Mouse (Mus musculus) heart, embryonic 12.5 days (tissue): ENCODE data around the gene Ctf2. TPM values are rescaled to one million over a fixed set of nuclear protein-coding genes. Genes with fewer than 3 reads are reported as not detected.
"Not testable (repeated sequence)": the region's sequence is repeated elsewhere in the genome, so short reads cannot be mapped to it uniquely, and the experiment has no call there.

ENCODE experiments used
- ATAC-seq: fragments of 200-750 bp; cut with Nextera tagmentation; 2 replicates; pipeline ENCODE4 v1.8.0; 2017; ENCODE audit warnings: moderate TSS enrichment, moderate library complexity; ENCODE audit not compliant: insufficient number of reproducible peaks, low FRiP score
- H3K27ac ChIP-seq: fragments of 300-500 bp; sonication (generic); 2 replicates; pipeline ENCODE4 v1.5.1; 2016; ENCODE audit warnings: mild to moderate bottlenecking, moderate library complexity; ENCODE audit not compliant: poor library complexity, severe bottlenecking
- H3K27me3 ChIP-seq: fragments of 300-500 bp; sonication (generic); replicated peaks from 2 replicates; pipeline ENCODE4 v1.6.1; 2016; ENCODE audit warnings: mild to moderate bottlenecking, moderate library complexity
- H3K36me3 ChIP-seq: fragments of 300-500 bp; sonication (generic); 2 replicates; pipeline ENCODE4 v1.6.1; 2016; ENCODE audit warnings: mild to moderate bottlenecking, moderate library complexity
- H3K4me1 ChIP-seq: fragments of 300-500 bp; sonication (generic); replicated peaks from 2 replicates; pipeline ENCODE4 v1.6.1; 2016; ENCODE audit warnings: mild to moderate bottlenecking
- H3K4me2 ChIP-seq: fragments of 300-500 bp; sonication (generic); 2 replicates; pipeline ENCODE4 v1.6.1; 2016; ENCODE audit warnings: mild to moderate bottlenecking, moderate library complexity
- H3K4me3 ChIP-seq: fragments of 300-500 bp; sonication (generic); 2 replicates; pipeline ENCODE4 v1.5.1; 2016; ENCODE audit warnings: mild to moderate bottlenecking
- H3K9ac ChIP-seq: fragments of 300-500 bp; sonication (generic); 2 replicates; pipeline ENCODE4 v1.6.1; 2016; ENCODE audit warnings: mild to moderate bottlenecking, moderate library complexity
- H3K9me3 ChIP-seq: fragments of 300-500 bp; sonication (generic); replicated peaks from 2 replicates; pipeline ENCODE4 v1.6.1; 2016; ENCODE audit warnings: mild to moderate bottlenecking, moderate library complexity
- WGBS: fragments of 180-500 bp; shearing (Covaris S2); methylation state at CpG from one replicate; pipeline ENCODE4 v1.1.7; 2016; 5-methylcytosine and 5-hydroxymethylcytosine counted together
- polyA plus RNA-seq: library from polyadenylated mRNA; unstranded; fragments of >200 nt; fragmentation: Nextera tagmentation; extraction: Ambion mirVana; gene quantifications from 2 replicates; pipeline ENCODE4 v1.2.1, GENCODE M21; 2016

The Ctf2 gene
- 0.10 TPM in 1 of 2 replicates, not detected in the other for polyA plus RNA-seq

GRCm38 (mm10) chr7:127732066-127732465 is at the start of gene Ctf2:
TSS of gene Ctf2 (minus strand) at chr7:127732166.
- not testable (repeated sequence) for H3K36me3 ChIP-seq, H3K9me3 ChIP-seq, H3K27ac ChIP-seq, H3K4me3 ChIP-seq, ATAC-seq, H3K4me1 ChIP-seq, H3K9ac ChIP-seq, H3K4me2 ChIP-seq, H3K27me3 ChIP-seq
- 100% methylated on average over 1 of the region's 5 CpGs for WGBS

- peak overlapping the region; percentile 96 for H3K9ac ChIP-seq
- H3K27me3 ChIP-seq, result no peaks in the 10 kb centered on the region
- H3K9me3 ChIP-seq, result no peaks in the 10 kb centered on the region
- no peak overlapping the region for H3K27ac ChIP-seq
- H3K36me3 ChIP-seq, result peaks cover 51% of the 10 kb centered on the region
- ATAC-seq, result no peak
- peaks cover 12% of the 10 kb centered on the region for H3K4me1 ChIP-seq
- H3K4me3 ChIP-seq, result peak overlapping the region; percentile 99
- peak overlapping the region; percentile 94 for H3K4me2 ChIP-seq
- 77% methylated on average over 4 of the region's 4 CpGs for WGBS
These were observed 46.4 kb upstream of the Ctf2 start for GRCm38 (mm10) chr7:127778350-127778749.

GRCm38 (mm10) chr7:127777474-127778266 is 45.7 kb upstream of the Ctf2 start:
- H3K9me3 ChIP-seq, result no peaks in the 10 kb centered on the region
- H3K36me3 ChIP-seq, result peaks cover 44% of the 10 kb centered on the region
- no peaks in the 10 kb centered on the region for H3K27me3 ChIP-seq
- peak; percentile 60 for ATAC-seq
- H3K27ac ChIP-seq, result peak overlapping the region; percentile 99
- peaks cover 12% of the 10 kb centered on the region for H3K4me1 ChIP-seq
- peak overlapping the region; percentile 99 for H3K4me3 ChIP-seq
- peak overlapping the region; percentile 96 for H3K9ac ChIP-seq
- WGBS, result 3% methylated on average over 54 of the region's 66 CpGs
- H3K4me2 ChIP-seq, result peak overlapping the region; percentile 94

- Histone ChIP-seq H3K4me3 (peak overlapping the region; percentile 99), H3K4me2 (peak overlapping the region; percentile 94), H3K4me1 (peaks cover 12% of the 10 kb centered on the region), H3K27me3 (no peaks in the 10 kb centered on the region), H3K36me3 (peaks cover 37% of the 10 kb centered on the region), H3K27ac (peak overlapping the region; percentile 99), H3K9me3 (no peaks in the 10 kb centered on the region), H3K9ac (peak overlapping the region; percentile 96)
- ATAC-seq, result peak; percentile 94
- WGBS, result under 1% methylated on average over 61 of the region's 70 CpGs
These were observed 45.0 kb upstream of the Ctf2 start for GRCm38 (mm10) chr7:127776878-127777473.

GRCm38 (mm10) chr7:127776426-127776825 is 44.5 kb upstream of the Ctf2 start, which contains the start of gene Setd1a:
TSS of gene Setd1a (plus strand) at chr7:127776670.
- under 1% methylated on average over 23 of the region's 23 CpGs for WGBS
- peak within 1 kb of the TSS; percentile 99 for H3K27ac ChIP-seq
- peak; percentile 78 for ATAC-seq
- H3K4me2 ChIP-seq, result peak within 1 kb of the TSS; percentile 94
- H3K36me3 ChIP-seq, result peaks cover 32% of the 10 kb centered on the region
- peak within 1 kb of the TSS; percentile 99 for H3K4me3 ChIP-seq
- H3K27me3 ChIP-seq, result no peaks in the 10 kb centered on the region
- H3K9ac ChIP-seq, result peak within 1 kb of the TSS; percentile 96
- peaks cover 13% of the 10 kb centered on the region for H3K4me1 ChIP-seq
- no peaks in the 10 kb centered on the region for H3K9me3 ChIP-seq

GRCm38 (mm10) chr7:127775837-127776236 is 43.9 kb upstream of the Ctf2 start:
- 70% methylated on average over 7 of the region's 7 CpGs for WGBS

GRCm38 (mm10) chr7:127773664-127774384 is 41.9 kb upstream of the Ctf2 start:
- Histone ChIP-seq H3K36me3 (peaks cover 6% of the 10 kb centered on the region), H3K9me3 (no peaks in the 10 kb centered on the region), H3K4me1 (peaks cover 36% of the 10 kb centered on the region), H3K27ac (no peak overlapping the region), H3K4me3 (no peak overlapping the region), H3K27me3 (peaks cover 3% of the 10 kb centered on the region; the same call in 1 of the 2 replicates), H3K4me2 (no peak overlapping the region), H3K9ac (no peak overlapping the region)
- WGBS, result 42% methylated on average over 9 of the region's 9 CpGs
- ATAC-seq, result no peak

More at GRCm38 (mm10) chr7:127775837-127776236, 43.9 kb upstream of the Ctf2 start:
- ATAC-seq, H3K9me3 ChIP-seq, H3K27me3 ChIP-seq: not testable (repeated sequence)
- peak overlapping the region; percentile 96 for H3K9ac ChIP-seq
- peaks cover 26% of the 10 kb centered on the region for H3K36me3 ChIP-seq
- peak overlapping the region; percentile 94 for H3K4me2 ChIP-seq
- H3K4me3 ChIP-seq, result peak overlapping the region; percentile 99
- H3K27ac ChIP-seq, result peak overlapping the region; percentile 99; the same call in 1 of the 2 replicates
- H3K4me1 ChIP-seq, result peaks cover 18% of the 10 kb centered on the region

GRCm38 (mm10) chr7:127772557-127772956 is 40.6 kb upstream of the Ctf2 start:
- Histone ChIP-seq H3K4me1 (peaks cover 26% of the 10 kb centered on the region), H3K4me2 (no peak overlapping the region), H3K4me3 (no peak overlapping the region), H3K36me3 (peaks cover 8% of the 10 kb centered on the region), H3K9me3 (no peaks in the 10 kb centered on the region), H3K27me3 (peaks cover 3% of the 10 kb centered on the region; the same call in 1 of the 2 replicates), H3K27ac (no peak overlapping the region), H3K9ac (no peak overlapping the region)
- ATAC-seq, result no peak
- 86% methylated on average over 1 of the region's 1 CpGs for WGBS

GRCm38 (mm10) chr7:127772080-127772479 is 40.1 kb upstream of the Ctf2 start:
- peaks cover 3% of the 10 kb centered on the region; the same call in 1 of the 2 replicates for H3K27me3 ChIP-seq
- no peak for ATAC-seq
- 68% methylated on average over 3 of the region's 3 CpGs for WGBS
- peaks cover 13% of the 10 kb centered on the region for H3K36me3 ChIP-seq
- no peak overlapping the region for H3K9ac ChIP-seq
- no peak overlapping the region for H3K4me3 ChIP-seq
- no peak overlapping the region for H3K4me2 ChIP-seq
- no peaks in the 10 kb centered on the region for H3K9me3 ChIP-seq
- peaks cover 26% of the 10 kb centered on the region for H3K4me1 ChIP-seq
- no peak overlapping the region for H3K27ac ChIP-seq

- Histone ChIP-seq H3K4me2 (peak overlapping the region; percentile 94), H3K9ac (peak overlapping the region; percentile 88; the same call in 1 of the 2 replicates), H3K4me1 (peaks cover 26% of the 10 kb centered on the region), H3K27me3 (peaks cover 3% of the 10 kb centered on the region; the same call in 1 of the 2 replicates), H3K36me3 (peaks cover 21% of the 10 kb centered on the region), H3K4me3 (peak overlapping the region; percentile 75; the same call in 1 of the 2 replicates), H3K9me3 (no peaks in the 10 kb centered on the region), H3K27ac (no peak overlapping the region)
- 69% methylated on average over 5 of the region's 5 CpGs for WGBS
- no peak for ATAC-seq
These were observed 39.3 kb upstream of the Ctf2 start for GRCm38 (mm10) chr7:127771262-127771661.
